Mouse (Mus musculus): ENCODE measurements at regions not wholly inside any gene's neighbourhood (a gene's known extent, or its start where the extent isn't known, plus 50 kb on each side); places are given as distances from the start of the nearest gene placed in this dataset.

DNA sequence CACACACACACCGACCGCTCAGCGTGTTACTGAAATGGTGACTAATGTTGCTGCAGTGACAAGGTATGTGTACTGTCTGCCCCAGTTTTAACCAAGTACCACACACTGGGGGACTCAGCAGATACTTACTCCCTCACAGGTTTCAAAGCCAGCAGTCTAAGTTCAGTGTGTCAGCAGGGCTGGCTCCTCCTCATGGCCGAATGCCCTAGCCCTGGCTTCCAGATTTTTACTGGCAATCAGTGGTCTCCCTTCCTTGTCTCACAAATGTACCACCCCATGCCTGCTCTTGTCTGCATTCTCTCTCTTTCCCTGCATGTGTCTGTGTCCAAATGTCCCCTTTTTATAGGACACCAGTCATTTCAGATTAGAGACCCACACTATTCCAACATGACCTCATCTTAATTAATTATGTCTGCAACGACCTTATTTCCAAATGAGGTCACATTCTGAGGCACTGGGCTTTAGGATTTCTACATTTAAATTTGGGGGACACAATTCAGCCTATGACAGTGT is 114.7 kb downstream of the Uri1 start:
- DNase-seq: no peak

DNA sequence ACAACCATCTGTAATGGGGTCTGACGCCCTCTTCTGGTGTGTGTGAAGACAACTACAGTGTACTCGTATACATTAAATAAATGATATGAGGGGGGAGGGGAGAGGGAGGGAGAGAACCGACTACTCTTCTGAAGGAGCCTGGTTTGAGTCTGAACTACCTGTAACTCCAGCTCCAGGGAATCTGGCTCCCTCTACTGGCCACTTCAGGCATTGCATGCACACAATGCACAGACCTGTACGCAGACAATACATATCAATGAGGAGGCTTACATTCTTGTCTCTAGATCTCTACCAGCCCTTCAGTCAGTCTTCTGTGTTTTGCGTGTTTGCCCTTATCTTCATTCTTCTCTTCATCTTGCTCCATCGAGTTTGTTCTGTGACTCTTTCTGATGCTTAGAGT is 120.4 kb upstream of the Zfp536 start:
- DNase-seq: no peak

DNA sequence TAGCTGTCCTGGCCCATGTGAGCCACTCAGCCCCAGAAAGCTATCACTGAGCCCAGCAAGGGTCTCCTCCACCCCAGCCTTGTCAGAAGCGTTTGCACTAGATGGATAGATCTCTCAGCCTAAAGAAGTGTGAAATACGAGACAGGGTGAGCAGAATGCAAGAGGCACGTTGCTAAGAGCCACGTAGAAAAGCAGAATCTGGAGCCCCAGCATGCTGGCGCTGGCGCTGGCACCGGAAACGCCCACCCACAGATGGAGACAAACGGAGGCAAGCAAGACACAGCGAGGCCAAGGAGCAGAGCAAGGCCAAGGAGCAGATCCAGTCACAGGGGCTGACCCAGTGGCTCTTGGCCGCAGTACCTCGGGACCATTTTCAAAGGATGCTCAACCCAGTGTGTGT is 100.9 kb upstream of the Zfp536 start:
- no peak for DNase-seq

DNA sequence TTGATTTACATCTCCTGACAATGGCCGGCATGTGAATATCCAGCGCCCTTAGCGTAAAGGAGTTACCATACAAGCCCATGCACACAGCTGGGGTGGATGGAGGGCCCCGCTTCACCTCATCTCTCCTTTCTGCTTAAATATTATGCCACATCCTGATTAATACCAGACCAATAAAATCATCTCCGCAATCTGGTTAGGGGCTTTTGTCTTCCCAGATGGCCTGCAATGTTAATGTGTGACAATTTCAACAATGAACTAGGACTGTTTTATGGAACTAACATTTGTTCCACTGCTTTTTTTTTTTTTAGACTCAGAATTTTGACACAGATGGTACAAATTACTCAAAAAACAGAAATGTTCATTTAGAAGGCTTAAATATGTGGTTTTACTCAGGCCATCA is 97.5 kb upstream of the Zfp536 start:
- no peak for DNase-seq

DNA sequence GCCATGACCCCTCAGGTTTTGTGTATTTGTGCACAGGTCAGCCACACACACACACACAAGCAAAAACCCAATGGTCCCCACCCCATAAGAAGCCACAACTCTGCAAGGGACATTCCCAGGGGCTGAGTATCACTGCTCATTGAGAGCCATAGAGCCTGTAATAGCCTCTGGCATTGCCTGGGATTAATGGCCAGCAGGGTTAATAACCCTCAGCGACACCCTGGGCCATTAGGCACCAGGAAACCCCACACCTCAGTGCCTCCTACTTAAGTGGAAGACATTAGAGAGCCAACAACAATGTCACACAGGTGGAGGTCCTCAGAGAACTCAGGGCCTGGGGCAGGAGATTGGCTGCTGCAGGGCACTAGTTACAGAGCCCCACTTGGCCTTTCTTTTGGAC is 93.0 kb upstream of the Zfp536 start:
- no peak for DNase-seq

DNA sequence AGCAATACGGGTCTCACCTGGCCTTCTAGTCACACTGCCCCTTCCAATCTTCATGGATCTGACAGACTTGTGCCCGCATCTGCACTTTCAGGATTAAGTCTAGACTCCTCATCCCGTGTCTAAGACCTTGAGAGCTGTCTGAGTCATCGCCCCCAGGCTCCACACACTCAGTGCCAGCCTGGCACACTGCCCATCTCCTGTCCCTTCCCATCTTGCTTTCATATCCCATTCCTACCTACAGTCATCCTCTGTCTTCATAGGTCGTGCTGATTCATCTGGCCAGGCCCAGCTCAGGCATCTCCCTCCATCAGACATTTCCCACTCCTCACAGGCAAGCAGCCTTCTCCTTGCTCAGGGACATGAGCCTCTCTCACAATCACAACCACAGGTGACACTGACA is 78.0 kb upstream of the Zfp536 start:
- no peak for DNase-seq

DNA sequence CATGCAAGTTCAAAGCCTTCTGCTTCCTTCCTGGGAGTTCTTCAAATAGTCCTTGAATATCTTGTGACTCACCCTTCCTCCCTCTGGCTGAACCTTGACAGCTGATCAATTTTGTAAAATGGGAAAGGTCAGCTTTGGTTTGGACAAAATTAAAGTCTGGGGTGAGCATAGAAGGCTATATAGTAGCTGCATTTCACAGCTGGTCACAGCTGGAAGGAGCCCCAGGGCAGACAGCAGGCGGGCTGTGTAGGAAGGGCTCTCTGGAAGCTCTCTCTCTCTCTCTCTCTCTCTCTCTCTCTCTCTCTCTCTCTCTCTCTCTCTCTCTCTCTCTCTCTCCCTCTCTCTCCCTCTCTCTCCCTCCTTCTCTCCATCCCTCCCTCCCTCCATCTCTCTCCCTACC is 71.8 kb upstream of the Zfp536 start:
- no peak for DNase-seq

DNA sequence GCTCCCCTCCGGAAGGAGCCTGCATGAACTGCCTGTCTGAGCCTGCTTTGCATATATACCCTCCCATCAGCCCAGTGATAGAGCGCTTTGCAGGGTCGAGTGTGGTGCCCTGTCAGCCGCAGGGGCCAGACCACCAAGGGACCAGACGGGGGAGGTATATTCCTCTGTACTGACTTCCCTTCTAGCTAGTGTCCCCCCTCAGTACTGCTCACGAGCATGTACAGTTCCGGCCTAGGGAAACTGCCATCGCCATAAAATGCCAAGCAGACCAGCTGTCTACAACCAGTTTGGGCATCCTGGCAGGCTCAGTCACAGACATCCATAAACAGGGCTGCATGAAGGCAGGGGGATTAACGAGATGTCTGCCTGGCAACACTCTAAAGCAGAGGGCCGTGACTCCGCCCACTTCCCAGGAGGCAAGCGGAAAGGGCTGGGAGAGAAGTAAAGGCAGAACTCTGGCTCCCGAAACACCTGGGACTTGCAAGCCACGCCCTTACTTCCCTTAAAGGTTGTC is 68.6 kb upstream of the Zfp536 start:
- no peak for DNase-seq

DNA sequence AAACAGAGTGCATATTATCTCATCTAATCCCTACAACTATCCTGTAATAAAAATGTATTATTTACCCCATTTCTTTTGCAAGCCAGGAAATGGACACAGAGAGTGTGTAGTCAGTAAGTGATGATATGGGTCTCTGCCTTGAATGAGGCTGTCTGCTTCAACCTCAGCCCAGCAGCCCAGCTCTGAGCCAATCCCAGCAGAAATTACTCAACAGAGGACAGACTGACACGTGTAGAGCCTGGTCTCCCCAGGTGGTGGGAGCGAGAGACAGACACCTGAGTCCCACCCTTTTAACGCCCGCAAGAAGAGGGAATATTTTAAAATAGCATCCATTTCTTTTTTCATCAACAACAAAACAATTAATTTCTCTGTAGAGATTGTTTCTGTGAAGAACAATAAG is 68.1 kb upstream of the Zfp536 start:
- no peak for DNase-seq

DNA sequence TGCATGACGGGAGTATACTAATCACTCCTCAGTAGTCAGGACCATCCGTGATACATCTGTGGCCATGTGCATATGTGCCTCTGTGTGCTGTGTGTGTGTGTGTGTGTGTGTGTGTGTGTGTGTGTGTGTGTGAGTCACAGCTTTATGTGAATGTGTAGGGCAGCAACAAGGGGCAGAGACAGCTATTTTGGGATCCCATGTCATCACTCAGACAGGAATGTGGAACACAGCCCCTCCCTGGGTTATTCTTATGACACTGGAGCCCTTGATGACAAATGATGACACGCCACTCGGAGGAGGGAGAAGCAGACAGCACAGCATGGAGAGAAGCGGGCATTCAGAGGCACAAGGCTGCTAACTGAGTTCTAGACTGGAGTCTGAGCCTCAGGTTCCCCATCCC is 64.4 kb upstream of the Zfp536 start:
- DNase-seq: peak; percentile 92

DNA sequence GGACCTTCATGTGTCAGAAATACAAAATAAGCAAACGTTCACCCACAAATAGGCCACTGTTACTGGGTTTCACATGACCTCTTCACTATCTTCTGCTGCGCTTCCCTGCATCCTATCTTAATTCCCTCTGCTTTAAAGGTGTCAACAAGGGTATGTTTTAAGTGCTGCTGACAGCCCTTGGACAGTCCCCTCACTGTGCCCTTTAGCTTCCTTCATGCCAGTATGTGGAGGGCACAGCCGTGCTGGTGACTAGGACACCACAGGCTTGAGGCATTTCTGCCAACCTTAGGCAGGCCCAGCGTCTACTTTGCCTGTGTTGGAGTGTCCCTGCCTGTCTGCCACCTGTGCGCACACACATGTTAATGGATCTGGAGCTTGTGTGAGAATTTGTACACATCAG is 63.9 kb upstream of the Zfp536 start:
- DNase-seq: peak; percentile 93

DNA sequence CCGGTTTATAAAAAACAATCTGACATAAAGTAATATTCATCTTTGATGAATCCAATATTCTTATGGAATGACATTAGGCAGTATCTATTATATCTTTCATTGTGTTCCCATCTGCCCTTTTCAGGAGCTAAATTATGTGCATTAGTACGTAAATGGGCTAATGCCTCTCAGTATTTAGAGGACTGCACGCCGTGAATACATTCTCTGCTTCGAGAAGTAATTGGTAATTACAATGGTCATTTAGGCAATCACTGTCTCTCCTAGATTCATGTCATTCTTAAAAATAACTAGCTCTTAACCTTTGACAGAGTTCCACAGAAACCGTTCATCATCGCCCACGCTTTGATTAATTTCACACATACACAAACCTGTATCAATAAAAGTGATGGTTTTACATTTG is 60.0 kb upstream of the Zfp536 start:
- no peak for DNase-seq

DNA sequence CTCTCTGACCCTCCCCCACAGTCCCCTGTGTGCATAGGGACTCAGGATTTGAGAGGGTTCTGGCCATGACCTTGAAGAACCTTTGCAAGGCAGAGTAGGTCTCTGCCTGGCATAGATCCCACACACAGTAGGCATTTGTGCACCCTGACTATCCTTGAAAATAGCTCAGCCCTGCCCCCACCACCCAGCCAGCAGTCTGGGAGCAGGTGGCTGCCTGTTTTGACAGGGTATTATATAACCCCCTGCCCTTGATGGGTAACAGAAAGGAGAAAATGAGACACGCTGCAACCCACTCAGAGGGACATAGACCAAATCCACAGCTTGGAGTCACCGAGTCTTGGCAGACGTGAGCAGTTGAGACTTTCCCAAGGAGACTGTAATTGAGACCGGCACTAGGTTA is 58.9 kb upstream of the Zfp536 start:
- no peak for DNase-seq

DNA sequence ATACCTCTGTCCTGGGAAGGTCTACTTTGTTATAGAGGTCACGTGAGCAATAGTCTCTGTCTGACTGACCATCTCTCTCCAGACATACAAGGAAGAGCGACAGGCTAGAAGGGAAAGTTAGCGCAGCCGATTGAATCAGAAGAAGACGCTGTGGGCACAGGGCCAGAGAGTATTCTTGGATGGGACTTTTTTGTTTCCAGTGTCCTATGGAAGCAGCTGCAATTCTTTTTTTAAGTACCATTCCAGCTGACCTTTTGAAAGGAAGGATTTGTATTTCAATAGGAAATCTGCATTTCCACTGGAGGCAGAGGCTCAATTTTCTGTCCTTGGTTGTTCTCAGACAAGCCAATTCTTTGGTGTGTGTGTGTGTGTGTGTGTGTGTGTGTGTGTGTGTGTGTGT is 52.3 kb upstream of the Zfp536 start:
- DNase-seq: no peak
